Mouse (Mus musculus): ENCODE data around the gene Treml2.

DNA sequence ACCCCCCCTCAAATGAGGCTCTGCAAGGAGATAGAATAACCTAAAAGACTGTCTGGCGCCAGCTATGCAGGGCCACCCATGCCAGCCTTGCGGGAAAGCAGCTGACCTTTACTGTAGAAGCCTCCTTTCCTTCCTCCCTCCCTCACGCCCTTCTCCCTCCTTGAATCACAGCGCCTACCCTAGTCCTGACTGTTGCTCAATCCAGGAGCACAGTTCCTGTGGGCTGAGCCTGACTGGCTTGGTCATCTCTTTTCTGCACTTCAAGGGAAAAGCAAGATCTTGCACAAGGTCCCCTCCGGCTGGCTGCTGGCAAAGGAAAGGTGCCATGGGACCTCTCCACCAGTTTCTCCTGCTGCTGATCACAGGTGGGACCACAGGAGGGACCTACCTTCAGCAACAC is 46.9 kb downstream of the Treml2 start, which contains the start of gene Trem2:
- no peak for TF ChIP-seq POLR2A (IDR thresholded peaks at IDR 0.05; ENCODE audit: insufficient read depth, low read depth, low read length)
- TF ChIP-seq CTCF (IDR thresholded peaks at IDR 0.05): no peak
- TF ChIP-seq EP300 (IDR thresholded peaks at IDR 0.05; ENCODE audit: insufficient read depth, low read depth, low read length): no peak

Measured in heart, adult 2 months (tissue).